Mouse (Mus musculus) forebrain, embryonic 14.5 days (tissue): ENCODE measurements around the gene Ache. TPM values are rescaled to one million over a fixed set of nuclear protein-coding genes. Genes with fewer than 3 reads are reported as not detected.

Source experiments
- ATAC-seq: fragments of 200-750 bp; cut with Nextera tagmentation; 2 replicates; pipeline ENCODE4 v1.8.0; 2017; ENCODE audit warnings: mild to moderate bottlenecking, moderate library complexity
- DNase-seq: peaks from one replicate; pipeline ENCODE4 v3.0.0-alpha.2; 2015; ENCODE audit warnings: low spot score
- H3K27ac ChIP-seq: fragments of 300-500 bp; sonication (generic); 2 replicates; pipeline ENCODE4 v1.5.1; 2014; ENCODE audit warnings: low read depth, mild to moderate bottlenecking, control low read depth, low read length, moderate library complexity
- H3K27me3 ChIP-seq: fragments of 300-500 bp; sonication (generic); replicated peaks from 2 replicates; pipeline ENCODE4 v1.6.1; 2014; ENCODE audit warnings: low read length, control low read depth, mixed read lengths; ENCODE audit not compliant: control insufficient read depth, insufficient read depth
- H3K36me3 ChIP-seq: fragments of 300-500 bp; sonication (generic); 2 replicates; pipeline ENCODE4 v1.6.1; 2014; ENCODE audit warnings: low read length, control low read depth; ENCODE audit not compliant: control insufficient read depth, insufficient read depth
- H3K4me1 ChIP-seq: fragments of 300-500 bp; sonication (generic); 2 replicates; pipeline ENCODE4 v1.6.1; 2014; ENCODE audit warnings: antibody characterized with exemption, low read length, control low read depth; ENCODE audit not compliant: control insufficient read depth, insufficient read depth
- H3K4me2 ChIP-seq: fragments of 300-500 bp; sonication (generic); 2 replicates; pipeline ENCODE4 v1.6.1; 2014; ENCODE audit warnings: mild to moderate bottlenecking, control low read depth, low read length
- H3K4me3 ChIP-seq: fragments of 300-500 bp; sonication (generic); 2 replicates; pipeline ENCODE4 v1.5.1; 2014; ENCODE audit warnings: low read depth, low read length, control low read depth
- H3K9ac ChIP-seq: fragments of 300-500 bp; sonication (generic); 2 replicates; pipeline ENCODE4 v1.6.1; 2014; ENCODE audit warnings: mild to moderate bottlenecking, low read length, control low read depth, moderate library complexity
- H3K9me3 ChIP-seq: fragments of 300-500 bp; sonication (generic); replicated peaks from 2 replicates; pipeline ENCODE4 v1.6.1; 2016; ENCODE audit warnings: low read length, control low read depth, mixed read lengths; ENCODE audit not compliant: control insufficient read depth
- WGBS: fragments of 180-500 bp; shearing (Covaris S2); extraction: QIAGEN DNeasy Blood & Tissue Kit; methylation state at CpG from one replicate; pipeline ENCODE4 v1.1.7; 2014; 5-methylcytosine and 5-hydroxymethylcytosine counted together
- polyA plus RNA-seq: library from polyadenylated mRNA; unstranded; fragments of >200 nt; fragmentation: Nextera tagmentation; extraction: Ambion mirVana; gene quantifications from 2 replicates; pipeline ENCODE4 v1.2.1, GENCODE M21; 2014

Gene Ache
- polyA plus RNA-seq, 1 experiment from 2014 or later: 6.9 TPM

DNA sequence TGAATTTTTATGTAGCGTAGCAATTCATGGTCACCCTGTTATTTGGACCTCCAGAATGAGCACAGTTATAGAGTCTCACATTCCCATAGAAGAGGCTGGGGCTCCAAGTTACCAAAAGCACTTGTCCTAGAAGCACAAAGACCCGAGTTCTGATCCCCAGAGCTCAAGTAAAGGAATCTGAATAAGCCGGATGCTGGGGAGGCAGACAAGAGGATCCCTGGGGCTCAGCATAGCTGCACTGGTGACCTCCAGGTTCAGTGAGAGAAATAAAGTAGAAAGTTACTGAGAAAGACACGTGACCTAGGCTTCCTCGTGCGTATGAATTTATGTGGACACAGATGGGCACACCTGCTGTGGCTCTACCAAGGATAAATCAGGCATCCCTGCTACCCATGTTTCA, 47.7 kb downstream of the Ache start:
- Histone ChIP-seq H3K27me3 (no peaks in the 10 kb centered on the region), H3K4me3 (no peak overlapping the region), H3K4me2 (no peak overlapping the region), H3K4me1 (peaks cover 16% of the 10 kb centered on the region), H3K9me3 (no peaks in the 10 kb centered on the region), H3K36me3 (no peaks in the 10 kb centered on the region), H3K9ac (no peak overlapping the region), H3K27ac (no peak overlapping the region)
- 71% methylated on average over 6 of the region's 6 CpGs for WGBS
- ATAC-seq (no peak), DNase-seq (no peak)

DNA sequence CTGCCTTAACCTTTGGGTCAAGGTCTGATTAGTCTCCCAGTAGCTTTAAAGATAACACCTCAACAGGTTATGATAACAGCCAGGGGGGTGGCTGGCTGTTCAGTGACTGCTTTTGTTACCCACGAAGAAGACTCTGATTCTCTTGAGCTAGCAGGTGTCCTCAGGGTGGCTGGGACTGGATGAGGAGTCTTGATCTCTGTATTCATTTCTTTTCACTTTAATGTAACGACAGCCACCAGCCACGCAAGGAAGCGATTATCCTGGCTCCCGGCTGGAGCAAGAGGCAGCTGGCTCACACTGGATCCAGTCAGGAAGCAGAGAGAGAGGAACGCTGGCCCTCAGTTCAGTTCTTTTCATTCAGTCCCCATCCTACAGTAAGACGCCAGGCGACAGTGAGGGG, 49.9 kb downstream of the Ache start:
- no peak for ATAC-seq
- DNase-seq: no peak
- H3K4me1 ChIP-seq: peaks cover 16% of the 10 kb centered on the region
- 58% methylated on average over 8 of the region's 8 CpGs for WGBS
- no peak overlapping the region for H3K27ac ChIP-seq
- no peak overlapping the region for H3K4me3 ChIP-seq
- no peak overlapping the region for H3K9ac ChIP-seq
- no peak overlapping the region for H3K4me2 ChIP-seq
- no peaks in the 10 kb centered on the region for H3K27me3 ChIP-seq
- H3K36me3 ChIP-seq: no peaks in the 10 kb centered on the region
- no peaks in the 10 kb centered on the region for H3K9me3 ChIP-seq

- WGBS: under 1% methylated on average over 19 of the region's 19 CpGs
- DNase-seq (peak; percentile 95), ATAC-seq (peak; percentile 81)
- H3K27ac ChIP-seq: peak overlapping the region; percentile 67
- H3K27me3 ChIP-seq: no peaks in the 10 kb centered on the region
- no peaks in the 10 kb centered on the region for H3K36me3 ChIP-seq
- H3K9me3 ChIP-seq: no peaks in the 10 kb centered on the region
- H3K9ac ChIP-seq: peak overlapping the region; percentile 69
- peak overlapping the region; percentile 77 for H3K4me2 ChIP-seq
- peak overlapping the region; percentile 34 for H3K4me3 ChIP-seq
- peaks cover 12% of the 10 kb centered on the region for H3K4me1 ChIP-seq
Observed at GRCm38 (mm10) chr5:137338256-137338655, 50.9 kb downstream of the Ache start.

DNA sequence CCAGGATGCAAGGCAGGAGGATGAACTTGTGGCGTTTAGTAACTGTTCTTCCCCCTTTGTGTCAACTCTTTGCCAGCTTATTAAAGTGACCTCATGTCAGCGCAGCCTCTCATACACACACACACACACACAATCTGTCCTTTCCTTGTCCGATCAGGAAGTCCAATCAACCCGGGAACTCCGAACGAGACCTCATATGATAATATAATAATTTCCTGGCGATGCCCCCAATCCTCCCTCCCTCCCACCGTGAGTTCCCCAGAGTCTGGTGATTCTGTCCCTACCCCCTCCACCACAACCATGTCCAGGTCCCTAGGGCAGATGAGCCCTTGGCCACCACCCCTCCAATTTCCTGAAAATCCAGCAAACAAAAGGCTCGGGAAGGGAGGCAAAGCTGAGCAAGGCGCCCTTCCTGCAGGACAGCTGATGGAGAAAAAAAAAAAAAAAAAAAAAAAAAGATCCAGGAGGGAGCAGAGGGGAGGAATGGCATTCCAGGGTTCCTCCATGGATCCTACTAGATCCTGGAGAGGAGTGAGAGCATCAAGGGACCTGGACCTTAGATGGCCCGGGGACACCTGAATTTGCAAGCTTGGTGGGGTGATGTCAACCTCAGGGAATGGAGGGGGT, 51.5 kb downstream of the Ache start:
- 2% methylated on average over 11 of the region's 11 CpGs for WGBS
- Histone ChIP-seq H3K9ac (peak overlapping the region; percentile 69), H3K4me2 (peak overlapping the region; percentile 77), H3K27me3 (no peaks in the 10 kb centered on the region), H3K4me1 (peaks cover 12% of the 10 kb centered on the region), H3K4me3 (peak overlapping the region; percentile 34), H3K9me3 (no peaks in the 10 kb centered on the region), H3K36me3 (no peaks in the 10 kb centered on the region), H3K27ac (peak overlapping the region; percentile 67)
- ATAC-seq (peak; percentile 10; the same call in 1 of the 2 replicates), DNase-seq (no peak)

DNA sequence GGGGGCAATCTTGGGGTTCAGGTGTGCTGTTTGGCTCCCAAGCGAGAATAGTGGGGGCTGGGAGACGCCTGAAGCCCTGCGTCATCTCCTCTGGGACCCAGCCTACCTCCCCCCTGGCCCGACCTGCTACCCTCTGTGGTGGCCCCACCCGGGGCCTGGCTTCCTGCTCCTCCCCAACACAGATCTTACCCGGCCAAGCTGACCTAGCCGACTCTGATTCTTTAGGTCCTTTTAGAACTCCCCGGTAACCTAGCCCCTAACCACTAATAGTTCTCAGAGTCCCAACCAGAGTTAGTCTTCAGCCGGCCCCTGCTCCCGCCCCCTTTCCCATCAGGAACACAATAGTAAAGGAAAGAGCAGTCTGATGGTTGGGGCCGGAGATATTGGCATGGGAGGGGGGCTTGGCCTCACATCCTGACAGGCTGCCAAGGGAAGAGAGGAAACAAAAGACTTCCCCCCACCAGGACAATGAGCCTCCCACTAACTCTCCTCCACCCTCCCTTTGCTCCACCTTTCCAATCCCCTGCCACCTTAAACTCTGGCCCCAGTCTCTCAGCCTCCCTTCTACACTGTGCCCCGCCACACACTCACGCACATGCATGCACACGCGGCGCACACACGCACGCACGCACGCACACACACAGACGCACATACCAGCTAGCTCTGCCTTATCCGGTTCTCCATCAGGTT, 52.1 kb downstream of the Ache start:
- Histone ChIP-seq H3K9ac (peak overlapping the region; percentile 69), H3K27ac (peak overlapping the region; percentile 67; the same call in 1 of the 2 replicates), H3K27me3 (no peaks in the 10 kb centered on the region), H3K9me3 (no peaks in the 10 kb centered on the region), H3K4me3 (peak overlapping the region; percentile 34), H3K36me3 (no peaks in the 10 kb centered on the region), H3K4me1 (peaks cover 12% of the 10 kb centered on the region), H3K4me2 (peak overlapping the region; percentile 77)
- WGBS: 4% methylated on average over 22 of the region's 22 CpGs
- peak; percentile 59 for DNase-seq
- peak; percentile 58 for ATAC-seq

DNA sequence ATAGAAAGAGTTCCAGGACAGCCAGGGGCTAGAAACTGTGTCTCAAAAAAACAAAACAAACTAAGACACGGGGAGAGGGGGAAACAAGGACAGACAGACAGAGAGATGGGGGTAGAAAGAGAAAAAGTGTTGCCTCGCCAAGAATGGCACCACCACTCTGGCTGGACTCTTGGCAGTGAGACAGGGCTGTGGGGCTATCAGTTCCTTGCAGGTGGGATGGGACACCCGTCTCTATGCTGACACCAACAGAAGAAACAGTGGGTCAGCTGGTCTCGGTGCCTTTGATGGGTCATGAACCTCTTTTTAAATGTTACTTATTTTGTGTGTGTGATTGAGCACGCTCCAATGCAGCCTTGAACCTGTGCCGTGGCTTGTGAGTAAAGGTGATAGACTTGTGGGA, 52.9 kb downstream of the Ache start:
- 70% methylated on average over 6 of the region's 6 CpGs for WGBS
- ATAC-seq (no peak), DNase-seq (no peak)
- Histone ChIP-seq H3K9me3 (no peaks in the 10 kb centered on the region), H3K4me3 (no peak overlapping the region), H3K27me3 (no peaks in the 10 kb centered on the region), H3K9ac (no peak overlapping the region), H3K27ac (no peak overlapping the region), H3K36me3 (no peaks in the 10 kb centered on the region), H3K4me2 (no peak overlapping the region; the same call in 1 of the 2 replicates), H3K4me1 (peaks cover 12% of the 10 kb centered on the region)

DNA sequence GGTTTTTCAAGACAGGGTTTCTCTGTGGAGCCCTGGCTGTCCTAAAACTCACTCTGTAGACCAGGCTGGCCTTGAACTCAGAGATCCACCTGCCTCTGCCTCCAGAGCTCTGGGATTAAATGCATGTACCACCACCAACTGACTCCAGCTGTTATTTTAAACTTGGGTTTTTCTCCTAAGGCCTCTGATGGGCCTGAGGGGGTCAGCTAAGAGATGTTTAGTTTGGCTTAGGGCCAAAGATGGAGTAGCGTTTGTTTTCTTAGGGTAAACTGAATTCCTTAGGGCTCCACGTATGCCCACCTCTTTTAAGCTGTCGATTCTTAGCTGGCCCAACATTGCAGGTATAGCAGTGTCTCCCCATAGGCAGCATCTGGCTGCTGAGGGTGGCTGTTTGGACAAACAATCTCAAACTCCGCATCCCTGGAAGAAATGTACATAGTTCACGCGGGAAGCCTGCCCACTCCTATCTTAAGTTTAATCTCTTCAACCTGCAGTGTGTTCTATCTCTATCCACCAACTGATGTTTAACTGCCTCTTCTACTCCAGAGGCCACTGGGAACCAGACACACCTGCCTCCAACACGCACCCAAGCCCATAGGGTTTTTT, 55.2 kb downstream of the Ache start:
- Histone ChIP-seq H3K4me2 (no peak overlapping the region), H3K4me1 (peaks cover 12% of the 10 kb centered on the region), H3K27ac (no peak overlapping the region), H3K9ac (no peak overlapping the region), H3K27me3 (0 out of 2 replicates have a peak, but pooled peaks cover under 1% of the 10 kb centered on the region), H3K9me3 (no peaks in the 10 kb centered on the region), H3K4me3 (no peak overlapping the region), H3K36me3 (no peaks in the 10 kb centered on the region)
- ATAC-seq (no peak), DNase-seq (no peak)
- WGBS: 81% methylated on average over 7 of the region's 7 CpGs

DNA sequence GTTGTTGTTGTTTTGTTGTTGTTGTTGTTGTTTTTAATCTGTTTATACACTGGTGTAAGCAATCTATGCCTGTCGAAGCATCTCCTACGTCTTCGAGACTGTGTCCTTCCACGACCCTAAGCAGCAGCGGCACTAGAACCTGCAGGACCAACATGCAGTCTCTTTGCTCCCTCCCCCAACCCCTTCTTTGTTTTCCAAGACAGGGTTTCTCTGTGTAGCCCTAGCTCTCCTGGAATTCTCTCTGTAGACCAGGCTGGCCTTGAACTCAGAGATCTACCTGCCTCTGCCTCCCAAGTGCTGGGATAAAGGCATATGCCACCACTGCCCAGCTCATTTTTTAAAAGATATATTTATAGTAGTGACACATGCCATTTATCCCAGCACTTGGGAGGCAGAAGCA, 56.1 kb downstream of the Ache start:
- Histone ChIP-seq H3K9me3 (no peaks in the 10 kb centered on the region), H3K27ac (no peak overlapping the region), H3K9ac (no peak overlapping the region), H3K4me2 (no peak overlapping the region), H3K36me3 (no peaks in the 10 kb centered on the region), H3K4me1 (peaks cover 12% of the 10 kb centered on the region), H3K27me3 (0 out of 2 replicates have a peak, but pooled peaks cover 2% of the 10 kb centered on the region), H3K4me3 (no peak overlapping the region)
- ATAC-seq (no peak), DNase-seq (no peak)
- WGBS: 98% methylated on average over 5 of the region's 5 CpGs

GRCm38 (mm10) chr5:137343869-137344268, 56.5 kb downstream of the Ache start:
- H3K4me1 ChIP-seq: peaks cover 9% of the 10 kb centered on the region
- H3K4me3 ChIP-seq: no peak overlapping the region
- H3K9me3 ChIP-seq: no peaks in the 10 kb centered on the region
- DNase-seq: no peak
- H3K27me3 ChIP-seq: 0 out of 2 replicates have a peak, but pooled peaks cover 2% of the 10 kb centered on the region
- no peak overlapping the region for H3K4me2 ChIP-seq
- no peak overlapping the region for H3K27ac ChIP-seq
- H3K36me3 ChIP-seq: no peaks in the 10 kb centered on the region
- H3K9ac ChIP-seq: no peak overlapping the region
- no peak for ATAC-seq
